Comparison of ENCODE assay signal across 15 mouse cellular contexts in the genomic region with DNA sequence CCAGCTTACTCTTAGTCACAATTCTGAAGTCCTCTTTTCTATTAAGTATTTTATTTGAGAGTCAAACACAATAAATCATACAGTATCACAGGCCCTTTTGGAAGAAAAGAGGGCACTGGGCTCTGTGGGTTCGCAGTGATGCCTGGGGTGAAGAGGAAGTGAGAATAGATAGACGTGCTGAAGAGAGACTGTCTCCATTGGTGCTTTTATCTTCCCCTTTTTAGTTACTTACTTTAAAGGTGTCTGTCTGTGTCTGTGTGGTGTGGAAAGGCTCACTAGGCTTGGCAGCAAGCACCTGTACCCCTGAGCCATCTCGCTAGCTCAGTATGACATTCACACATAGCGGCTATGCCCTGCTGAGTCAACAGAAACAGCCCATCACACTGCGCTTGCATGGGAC. TPM values are rescaled to one million over a fixed set of nuclear protein-coding genes. Genes with fewer than 3 reads are reported as not detected.
A peak's percentile ranks its signal among the peaks of the same experiment; 100 is the strongest.
DNase-seq lines count a peak whose midpoint lies in the region; ATAC-seq and TF ChIP-seq lines count a peak whose summit lies in the region.
"Had no signal": no experiment of that assay in that cellular context is flagged by ENCODE, and none has a peak within 500 bp of the region (broad histone marks: within the 10 kb centered on the region; RNA-seq: fewer than 3 reads in every experiment).

No protein-coding gene starts in this region.

- no peak for TF ChIP-seq CTCF in bone marrow macrophage, adult 2 months (IDR thresholded peaks at IDR 0.05; ENCODE audit: low read depth, low read length)

- H3K4me3 ChIP-seq in bone marrow macrophage, adult 2 months (ENCODE audit: insufficient read depth, low read length): no peak overlapping the region
- H3K4me3 ChIP-seq: embryonic facial prominence, embryonic 12.5 days had no signal

- H3K4me1 ChIP-seq in bone marrow macrophage, adult 2 months (ENCODE audit: control insufficient read depth, insufficient read depth, low read length): peaks cover 39% of the 10 kb centered on the region

- TF ChIP-seq POLR2A in bone marrow macrophage, adult 2 months (IDR thresholded peaks at IDR 0.05; ENCODE audit: borderline replicate concordance, low read depth, low read length): no peak

- DNase-seq in spleen, adult 18-20 months: peak; percentile 17 to 21
- DNase-seq in spleen, postnatal 4 days (ENCODE audit: low spot score in 2 of 2): no peak
- DNase-seq in thymus, postnatal 14 days: peak; percentile 28
- DNase-seq in urinary bladder, adult 2 months (ENCODE audit: low spot score): no peak
- DNase-seq in cerebellum, adult 9-11 months: no peak
- DNase-seq: adrenal gland, adult 2 months; cerebellum, postnatal 14 days; heart, postnatal 14 days; kidney, postnatal 10 days; lung, postnatal 4 days; right cerebral cortex, postnatal 25 days had no signal

- H3K27ac ChIP-seq in bone marrow macrophage, adult 2 months (ENCODE audit: insufficient read depth, low read depth, low read length): peak overlapping the region; percentile 84
- H3K27ac ChIP-seq: embryonic facial prominence, embryonic 12.5 days; liver, embryonic 14.5 days had no signal

- peak; percentile 85 for ATAC-seq in megakaryocyte, adult 5-6 weeks (ENCODE audit: poor library complexity, severe bottlenecking)

RNA-seq across cellular contexts. Expression of gene Wdr20, which starts 40.1 kb away (rescaled TPM):
- polyA plus RNA-seq in bone marrow macrophage, adult 2 months (2012; ENCODE audit: insufficient read depth, insufficient read length, missing spikeins): 27.9 and 33.7 TPM in 2 replicates
- 24.2 and 24.7 TPM in 2 replicates for total RNA-seq in megakaryocyte, adult 5-6 weeks (2015)
- 28.5 and 37.5 TPM in 2 replicates for total RNA-seq in megakaryocyte, adult 5-6 weeks (2017)
- polyA plus RNA-seq in urinary bladder, adult 2 months (2012; rRNA removed): 26.5 and 31.2 TPM in 2 replicates

Comparison
In these comparisons a context has a peak if more than half of its experiments do, and no peak if none do; other contexts are left out.
1. DNase-seq: peak in spleen, adult 18-20 months (2 of 2) and thymus, postnatal 14 days (single experiment); none in spleen, postnatal 4 days (0 of 2), urinary bladder, adult 2 months (single experiment) and cerebellum, adult 9-11 months (single experiment).